Mouse (Mus musculus) cerebellum, postnatal 4 days (tissue): ENCODE data around the gene Slc9c1.

Experiments used
- DNase-seq, 2 experiments: peaks; one replicate each; pipeline ENCODE4 v3.0.0; 2022; ENCODE audit warnings: low spot score in 2 of 2, mixed read lengths in 1 of 2

Slc9c1 gene

DNA sequence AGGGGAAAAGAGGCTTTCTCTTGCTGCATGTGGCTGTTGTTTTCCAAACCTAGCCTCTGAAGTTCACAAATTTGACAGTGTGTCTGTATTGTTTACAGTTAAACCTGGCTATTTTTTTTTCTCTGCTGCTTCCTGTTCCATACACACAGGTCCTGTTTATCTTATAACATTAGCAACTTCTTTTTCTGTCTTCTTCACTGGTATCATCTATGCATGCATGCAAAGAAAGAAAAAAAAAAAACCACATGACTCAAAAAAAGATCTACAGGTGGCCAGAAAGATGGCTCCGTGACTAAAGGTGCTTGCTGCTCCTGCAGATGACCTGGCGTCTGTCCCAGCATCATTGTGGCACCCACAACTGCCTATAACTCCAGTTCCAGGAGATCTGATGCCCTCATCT lies 90.2 kb downstream of the Slc9c1 start:
- DNase-seq, result no peak

DNA sequence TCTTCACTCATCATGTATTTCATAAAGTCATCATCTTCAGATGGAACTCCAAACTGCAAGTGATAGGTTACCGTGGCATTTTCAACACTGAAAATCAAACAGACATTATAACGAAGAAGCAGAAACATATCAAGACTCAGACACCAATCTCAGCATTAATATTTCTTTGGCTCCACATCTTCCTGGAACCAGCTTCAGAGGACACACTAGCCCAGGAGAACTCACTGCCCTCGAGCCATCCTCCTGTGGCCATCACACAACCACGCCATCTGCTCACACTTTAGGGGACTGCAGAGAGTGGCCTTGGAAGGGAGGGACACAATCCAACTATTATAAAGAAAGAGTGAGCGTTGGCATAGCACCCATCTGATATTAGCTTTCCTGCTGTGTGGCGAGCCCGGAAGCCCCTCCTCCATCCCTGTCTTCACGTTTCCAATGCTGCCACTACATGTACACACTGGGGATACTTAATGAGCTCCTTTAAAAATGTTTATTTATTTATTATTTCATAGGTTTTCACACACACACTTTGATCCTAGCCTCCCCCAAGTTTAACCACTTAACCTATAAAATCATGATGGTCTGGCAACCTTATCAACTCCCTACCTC lies 94.5 kb downstream of the Slc9c1 start:
- no peak for DNase-seq

DNA sequence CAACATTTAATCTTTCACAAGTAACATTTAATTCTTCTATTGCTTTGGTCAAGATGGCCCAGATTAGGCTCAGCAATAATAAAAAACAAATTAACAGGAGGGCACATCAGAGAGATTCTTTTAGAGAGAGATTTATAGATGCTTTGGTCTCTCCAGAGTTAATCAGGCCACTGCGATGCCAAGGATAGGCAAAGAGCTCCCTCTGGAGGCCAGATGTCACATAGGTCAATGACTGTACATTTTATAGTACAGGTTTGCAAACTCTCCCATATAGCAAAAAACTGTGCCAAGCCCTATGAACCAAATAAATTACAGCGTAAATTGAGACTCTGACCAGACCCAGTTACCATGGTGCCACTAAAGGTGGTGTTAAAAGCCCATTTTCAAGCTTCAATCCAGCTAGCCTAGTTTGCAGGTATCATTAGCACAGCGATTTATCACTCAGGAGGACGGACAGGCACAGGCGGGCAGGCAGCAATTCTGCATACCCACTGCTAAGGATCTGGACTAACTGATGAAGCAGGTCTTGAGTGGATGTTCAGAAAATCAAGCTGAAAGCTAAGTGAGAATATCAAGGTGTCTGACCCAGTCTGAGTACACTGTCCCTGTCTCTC lies 95.3 kb downstream of the Slc9c1 start:
- peak in 1 of 2 experiments; percentile 66 for DNase-seq

DNA sequence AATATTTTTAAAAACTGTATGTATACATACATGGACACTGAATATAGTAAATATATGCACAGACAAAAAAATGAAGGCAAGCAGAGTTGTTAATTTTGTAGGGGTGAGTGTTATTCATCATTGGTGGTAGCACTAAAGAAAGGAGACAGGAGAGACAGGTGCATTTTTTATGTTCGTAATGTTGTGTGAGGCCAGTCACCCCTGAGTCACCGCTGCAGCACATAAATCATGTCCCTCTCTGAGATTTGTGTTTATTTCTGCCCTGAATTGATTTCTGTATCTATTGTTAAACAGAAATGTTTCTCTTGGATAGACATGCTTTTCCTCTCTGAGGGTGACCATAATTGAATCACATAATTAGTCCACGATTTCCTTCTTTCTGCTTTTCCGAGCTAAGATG lies 97.3 kb downstream of the Slc9c1 start:
- DNase-seq, result no peak

- no peak for DNase-seq
Observed at GRCm38 (mm10) chr16:45635826-45636225, 100.7 kb downstream of the Slc9c1 start.

GRCm38 (mm10) chr16:45640070-45640762 lies 105.1 kb downstream of the Slc9c1 start:
- DNase-seq, result no peak

GRCm38 (mm10) chr16:45641301-45641700 lies 106.2 kb downstream of the Slc9c1 start:
- no peak for DNase-seq

DNA sequence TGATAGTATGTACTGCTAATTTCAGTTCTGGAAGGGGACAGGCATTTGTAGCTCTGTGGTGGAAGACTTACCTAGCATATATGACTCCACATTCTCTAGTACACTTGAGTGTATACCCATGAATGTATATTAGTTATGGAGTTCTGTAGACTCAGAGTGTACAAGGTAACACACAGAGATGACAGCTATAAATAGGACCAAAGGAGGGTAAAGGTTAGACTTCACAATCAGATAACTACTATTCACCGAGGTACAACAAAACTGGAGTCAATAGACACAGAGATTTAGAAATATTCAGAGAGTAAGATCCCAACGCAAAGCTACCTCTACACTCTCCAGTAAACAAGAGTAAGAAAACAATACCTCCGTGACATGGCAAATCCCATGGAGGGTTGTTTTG lies 108.8 kb downstream of the Slc9c1 start:
- DNase-seq, result no peak

- DNase-seq, result no peak
Observed at GRCm38 (mm10) chr16:45644380-45644779, 109.3 kb downstream of the Slc9c1 start.

DNA sequence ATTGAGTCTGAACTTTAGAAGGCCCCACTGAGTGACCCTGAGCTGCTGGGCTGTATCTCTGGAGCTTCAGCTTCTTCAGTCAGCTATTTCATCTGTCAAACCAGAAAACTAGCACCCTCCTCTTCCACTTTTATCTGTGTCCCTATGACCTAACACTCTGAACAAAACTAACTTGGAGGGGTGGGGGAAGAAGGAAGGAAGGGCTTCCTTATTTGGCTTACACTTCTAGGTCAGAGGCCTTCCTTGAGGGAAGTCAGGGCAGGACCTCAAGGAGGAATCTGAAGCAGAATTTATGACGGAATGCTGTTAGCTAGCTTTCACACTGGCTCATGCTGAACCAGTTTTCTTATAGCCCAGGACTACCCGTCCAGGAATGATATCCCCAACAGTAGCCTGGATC lies 116.4 kb downstream of the Slc9c1 start:
- DNase-seq, result no peak

GRCm38 (mm10) chr16:45653009-45653933 lies 118.2 kb downstream of the Slc9c1 start:
- no peak for DNase-seq

- no peak for DNase-seq
Observed at GRCm38 (mm10) chr16:45653934-45654332, 118.8 kb downstream of the Slc9c1 start, which contains the start of gene BC016579. Gene BC016579, minus strand, starts transcription at chr16:45654068.

GRCm38 (mm10) chr16:45654465-45654864 lies 119.4 kb downstream of the Slc9c1 start:
- DNase-seq, result no peak
